Mouse (Mus musculus) hindbrain, embryonic 11.5 days (tissue): ENCODE measurements around the gene Rsc1a1. TPM values are rescaled to one million over a fixed set of nuclear protein-coding genes. Genes with fewer than 3 reads are reported as not detected.

ENCODE experiments used
- ATAC-seq: fragments of 200-750 bp; cut with Nextera tagmentation; 2 replicates; pipeline ENCODE4 v1.8.0; 2017; ENCODE audit warnings: mild to moderate bottlenecking, moderate TSS enrichment, moderate library complexity; ENCODE audit not compliant: low FRiP score
- DNase-seq: peaks from one replicate; pipeline ENCODE4 v3.0.0-alpha.2; 2015; ENCODE audit warnings: low spot score
- H3K27ac ChIP-seq: fragments of 300-500 bp; sonication (generic); 2 replicates; pipeline ENCODE4 v1.5.1; 2014; ENCODE audit warnings: mild to moderate bottlenecking, low read depth, low read length
- H3K27me3 ChIP-seq: fragments of 300-500 bp; sonication (generic); 2 replicates; pipeline ENCODE4 v1.6.1; 2014; ENCODE audit warnings: mild to moderate bottlenecking, low read length, moderate library complexity, mixed read lengths; ENCODE audit not compliant: control insufficient read depth, insufficient read depth
- H3K36me3 ChIP-seq: fragments of 300-500 bp; sonication (generic); 2 replicates; pipeline ENCODE4 v1.6.1; 2014; ENCODE audit warnings: mild to moderate bottlenecking, low read length, moderate library complexity, mixed read lengths; ENCODE audit not compliant: control insufficient read depth, insufficient read depth
- H3K4me1 ChIP-seq: fragments of 300-500 bp; sonication (generic); replicated peaks from 2 replicates; pipeline ENCODE4 v1.6.1; 2014; ENCODE audit warnings: low read length, mixed read lengths; ENCODE audit not compliant: control insufficient read depth, insufficient read depth
- H3K4me2 ChIP-seq: fragments of 300-500 bp; sonication (generic); replicated peaks from 2 replicates; pipeline ENCODE4 v1.6.1; 2014; ENCODE audit warnings: mild to moderate bottlenecking, low read depth, low read length
- H3K4me3 ChIP-seq: fragments of 300-500 bp; sonication (generic); 2 replicates; pipeline ENCODE4 v1.5.1; 2014; ENCODE audit warnings: low read depth, low read length
- H3K9ac ChIP-seq: fragments of 300-500 bp; sonication (generic); 2 replicates; pipeline ENCODE4 v1.6.1; 2014; ENCODE audit warnings: low read depth, low read length
- H3K9me3 ChIP-seq: fragments of 300-500 bp; sonication (generic); 2 replicates; pipeline ENCODE4 v1.6.1; 2016; ENCODE audit warnings: low read length; ENCODE audit not compliant: control insufficient read depth
- WGBS: fragments of 180-500 bp; shearing (Covaris S2); extraction: QIAGEN DNeasy Blood & Tissue Kit; methylation state at CpG from one replicate; pipeline ENCODE4 v1.1.7; 2014; 5-methylcytosine and 5-hydroxymethylcytosine counted together
- polyA plus RNA-seq: library from polyadenylated mRNA; unstranded; fragments of >200 nt; fragmentation: Nextera tagmentation; extraction: Ambion mirVana; gene quantifications from 2 replicates; pipeline ENCODE4 v1.2.1, GENCODE M21; 2014

The Rsc1a1 gene
- polyA plus RNA-seq, 1 experiment from 2014 or later, result 1.9 TPM

- H3K36me3 ChIP-seq, result no peaks in the 10 kb centered on the region
- no peak overlapping the region for H3K27ac ChIP-seq
- no peak for DNase-seq
- no peaks in the 10 kb centered on the region for H3K9me3 ChIP-seq
- ATAC-seq, result no peak
- no peak overlapping the region for H3K4me3 ChIP-seq
- H3K27me3 ChIP-seq, result no peaks in the 10 kb centered on the region
- no peaks in the 10 kb centered on the region for H3K4me1 ChIP-seq
- WGBS, result 91% methylated on average over 6 of the region's 6 CpGs
- H3K4me2 ChIP-seq, result no peak overlapping the region
- no peak overlapping the region for H3K9ac ChIP-seq
Observed at GRCm38 (mm10) chr4:141654509-141654908, 30.9 kb downstream of the Rsc1a1 start.

- Histone ChIP-seq H3K4me3 (no peak overlapping the region), H3K27ac (no peak overlapping the region), H3K4me2 (no peak overlapping the region), H3K4me1 (no peaks in the 10 kb centered on the region), H3K9ac (no peak overlapping the region), H3K9me3 (no peaks in the 10 kb centered on the region), H3K36me3 (no peaks in the 10 kb centered on the region), H3K27me3 (no peaks in the 10 kb centered on the region)
- ATAC-seq (no peak), DNase-seq (no peak)
- WGBS, result 92% methylated on average over 13 of the region's 13 CpGs
Observed at GRCm38 (mm10) chr4:141653813-141654212, 31.6 kb downstream of the Rsc1a1 start.

- WGBS, result 93% methylated on average over 8 of the region's 8 CpGs
Observed at GRCm38 (mm10) chr4:141653044-141653443, 32.4 kb downstream of the Rsc1a1 start.

DNA sequence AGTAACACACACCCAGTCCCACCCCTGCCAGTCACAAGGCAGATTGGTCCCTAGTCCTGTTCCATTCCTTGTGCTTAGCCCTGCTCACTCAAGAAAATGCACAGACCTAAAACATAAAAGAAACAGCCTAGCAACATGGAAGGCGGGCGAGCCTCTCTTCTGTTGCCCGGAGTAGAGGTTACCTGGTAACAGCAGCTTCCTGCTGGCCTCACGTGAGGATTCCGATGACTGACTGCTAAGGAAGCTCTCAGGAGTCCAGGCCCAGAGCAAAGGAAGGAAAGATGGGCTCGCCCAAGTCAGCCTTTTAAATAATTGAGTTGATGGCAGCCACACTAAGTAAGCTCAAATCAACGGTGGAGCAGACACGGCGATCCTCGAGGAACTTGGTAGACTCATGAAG lies 33.5 kb downstream of the Rsc1a1 start:
- DNase-seq (no peak), ATAC-seq (no peak)
- Histone ChIP-seq H3K4me2 (no peak overlapping the region), H3K36me3 (no peaks in the 10 kb centered on the region), H3K4me3 (no peak overlapping the region), H3K27ac (no peak overlapping the region), H3K4me1 (no peaks in the 10 kb centered on the region), H3K9me3 (no peaks in the 10 kb centered on the region), H3K27me3 (no peaks in the 10 kb centered on the region), H3K9ac (no peak overlapping the region)
- WGBS, result 88% methylated on average over 10 of the region's 10 CpGs

More at GRCm38 (mm10) chr4:141653044-141653443, 32.4 kb downstream of the Rsc1a1 start:
- no peaks in the 10 kb centered on the region for H3K27me3 ChIP-seq
- H3K9ac ChIP-seq, result no peak overlapping the region
- H3K36me3 ChIP-seq, result no peaks in the 10 kb centered on the region
- H3K4me3 ChIP-seq, result no peak overlapping the region
- ATAC-seq (no peak), DNase-seq (no peak)
- no peak overlapping the region for H3K4me2 ChIP-seq
- H3K4me1 ChIP-seq, result no peaks in the 10 kb centered on the region
- no peaks in the 10 kb centered on the region for H3K9me3 ChIP-seq
- no peak overlapping the region for H3K27ac ChIP-seq

DNA sequence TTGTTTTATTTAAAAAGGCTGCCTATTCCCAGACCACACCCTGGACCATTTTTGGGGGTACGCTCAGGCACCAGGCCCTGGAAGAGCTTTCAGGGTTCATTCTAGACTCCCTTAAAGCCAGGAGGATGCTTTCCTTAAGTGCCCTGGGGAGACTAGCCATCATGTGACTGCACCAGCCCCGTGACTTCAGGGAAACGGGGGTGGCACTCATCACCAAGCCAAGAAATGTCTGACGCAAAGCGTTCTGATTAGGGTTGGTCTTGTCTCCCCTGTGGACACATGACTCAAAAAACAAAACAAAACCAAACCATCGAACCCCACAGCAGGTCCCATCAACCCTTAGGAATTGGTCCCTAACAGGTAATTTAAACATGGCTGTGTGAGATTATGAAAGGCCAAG lies 34.1 kb downstream of the Rsc1a1 start:
- Histone ChIP-seq H3K4me1 (no peaks in the 10 kb centered on the region), H3K9ac (no peak overlapping the region), H3K27me3 (no peaks in the 10 kb centered on the region), H3K4me3 (no peak overlapping the region), H3K9me3 (no peaks in the 10 kb centered on the region), H3K27ac (no peak overlapping the region), H3K36me3 (no peaks in the 10 kb centered on the region), H3K4me2 (no peak overlapping the region)
- DNase-seq (no peak), ATAC-seq (no peak)
- 90% methylated on average over 6 of the region's 6 CpGs for WGBS

DNA sequence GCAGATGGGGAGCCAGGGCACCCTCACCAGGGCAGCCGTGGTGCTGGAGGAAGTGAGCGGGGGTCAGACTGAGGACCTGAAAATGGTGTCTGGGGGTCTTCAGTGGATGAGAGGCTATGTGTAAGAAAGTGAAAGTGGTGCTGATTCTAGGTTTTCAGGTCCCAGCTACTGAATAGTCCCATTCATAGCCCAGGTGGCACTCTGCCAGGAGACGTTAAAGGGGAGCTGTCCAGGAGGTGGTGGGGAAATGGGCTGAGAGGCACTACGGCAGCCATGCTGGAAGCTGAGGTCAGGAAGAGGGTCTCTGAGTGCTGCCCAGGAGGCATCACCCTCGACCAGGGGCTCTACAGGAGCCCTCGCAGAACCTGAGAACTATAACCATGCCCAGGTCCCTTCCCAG lies 36.2 kb downstream of the Rsc1a1 start:
- DNase-seq (no peak), ATAC-seq (no peak)
- Histone ChIP-seq H3K4me2 (no peak overlapping the region), H3K9me3 (no peaks in the 10 kb centered on the region), H3K36me3 (no peaks in the 10 kb centered on the region), H3K9ac (no peak overlapping the region), H3K27ac (no peak overlapping the region), H3K4me3 (no peak overlapping the region), H3K27me3 (no peaks in the 10 kb centered on the region), H3K4me1 (no peaks in the 10 kb centered on the region)
- WGBS, result 80% methylated on average over 6 of the region's 6 CpGs

DNA sequence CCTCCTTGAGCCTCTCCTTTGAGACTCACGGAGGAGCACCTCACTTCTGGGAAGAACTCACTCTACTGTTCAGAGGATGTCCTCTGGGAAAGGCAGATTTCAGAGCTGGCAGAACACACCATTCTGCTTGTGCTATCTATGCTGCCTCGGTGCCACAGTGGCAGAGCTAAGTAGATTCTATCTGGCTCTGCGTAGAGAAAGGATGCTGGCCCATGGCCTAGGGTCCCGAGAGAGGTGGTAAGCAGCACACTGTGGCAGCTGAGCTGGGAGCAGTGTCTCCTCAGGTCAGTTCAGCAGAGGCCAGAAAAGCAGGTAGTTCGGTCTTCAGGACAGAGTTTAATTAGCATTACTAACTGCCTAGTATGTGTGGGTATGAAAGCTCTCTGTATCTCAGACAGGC lies 37.1 kb downstream of the Rsc1a1 start:
- 95% methylated on average over 5 of the region's 5 CpGs for WGBS
- Histone ChIP-seq H3K4me1 (no peaks in the 10 kb centered on the region), H3K4me3 (no peak overlapping the region), H3K27me3 (no peaks in the 10 kb centered on the region), H3K36me3 (no peaks in the 10 kb centered on the region), H3K27ac (no peak overlapping the region), H3K9me3 (no peaks in the 10 kb centered on the region), H3K9ac (no peak overlapping the region), H3K4me2 (no peak overlapping the region)
- DNase-seq, result no peak
- ATAC-seq, result no peak

GRCm38 (mm10) chr4:141647187-141647586 lies 38.2 kb downstream of the Rsc1a1 start:
- no peaks in the 10 kb centered on the region for H3K27me3 ChIP-seq
- DNase-seq (no peak), ATAC-seq (no peak)
- H3K4me1 ChIP-seq, result no peaks in the 10 kb centered on the region
- no peak overlapping the region for H3K4me3 ChIP-seq
- H3K4me2 ChIP-seq, result no peak overlapping the region
- H3K9me3 ChIP-seq, result no peaks in the 10 kb centered on the region
- WGBS, result 89% methylated on average over 3 of the region's 3 CpGs
- H3K36me3 ChIP-seq, result no peaks in the 10 kb centered on the region
- no peak overlapping the region for H3K9ac ChIP-seq
- no peak overlapping the region for H3K27ac ChIP-seq

- Histone ChIP-seq H3K9ac (no peak overlapping the region), H3K4me2 (no peak overlapping the region), H3K4me1 (no peaks in the 10 kb centered on the region), H3K27me3 (no peaks in the 10 kb centered on the region), H3K36me3 (no peaks in the 10 kb centered on the region), H3K4me3 (no peak overlapping the region), H3K27ac (no peak overlapping the region), H3K9me3 (no peaks in the 10 kb centered on the region)
- DNase-seq (no peak), ATAC-seq (no peak)
- WGBS, result 95% methylated on average over 8 of the region's 8 CpGs
Observed at GRCm38 (mm10) chr4:141645988-141646387, 39.4 kb downstream of the Rsc1a1 start.
